Mouse (Mus musculus): ENCODE data around the gene Atp5k. TPM values are rescaled to one million over a fixed set of nuclear protein-coding genes. Genes with fewer than 3 reads are reported as not detected.

Gene Atp5k
- 388 and 486 TPM in 2 replicates for polyA plus RNA-seq (2014; fragmentation: Nextera tagmentation; extraction: Ambion mirVana)

DNA sequence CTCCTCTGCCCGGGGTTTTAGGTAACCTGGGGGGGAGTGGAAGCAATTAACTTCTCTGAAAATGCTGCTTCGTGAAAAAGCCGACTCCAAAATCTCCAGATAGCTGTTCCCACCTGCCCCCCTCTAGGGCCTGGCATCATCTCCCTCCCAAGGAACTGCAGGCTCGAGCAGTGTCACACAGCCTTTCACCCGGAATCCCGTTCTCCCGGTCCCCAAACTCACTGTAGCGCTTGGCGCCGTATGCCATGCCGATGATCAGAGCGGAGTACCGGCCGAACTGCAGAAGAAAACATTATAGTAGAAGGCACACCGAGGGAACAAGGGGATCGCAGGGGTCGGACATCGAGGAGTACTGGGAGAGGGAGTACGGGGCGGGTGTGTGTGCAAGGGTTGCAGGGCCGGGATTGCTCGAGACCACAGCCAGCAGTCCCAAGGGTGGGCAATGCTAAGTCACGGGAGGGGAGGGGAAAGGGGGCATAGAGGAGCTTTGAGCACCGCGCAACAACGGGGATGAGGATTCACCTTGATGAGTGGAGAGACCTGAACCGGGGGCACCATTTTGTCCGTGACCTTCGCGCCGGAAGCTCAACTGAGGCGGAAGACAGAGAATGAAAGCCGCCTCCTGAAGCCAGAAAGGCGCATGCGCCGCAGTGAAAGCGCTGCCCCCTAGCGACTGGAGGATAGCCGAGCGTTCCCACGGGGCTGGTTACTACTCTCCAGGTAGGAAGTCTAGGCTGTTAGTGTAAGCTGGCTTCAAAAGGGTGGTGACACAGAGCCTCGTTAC is at the start of gene Atp5k:
TSS of gene Atp5k (minus strand) at position 645 of the 784 bp plus-strand sequence.
- WGBS = under 1% methylated on average over 42 of the region's 42 CpGs
- Histone ChIP-seq H3K9me3 (ENCODE audit: control insufficient read depth, low read length) (no peaks in the 10 kb centered on the region), H3K27ac (replicated peaks; ENCODE audit: low read depth, low read length) (no peak within 1 kb of the TSS), H3K27me3 (replicated peaks; ENCODE audit: control insufficient read depth, insufficient read depth, low read length) (no peaks in the 10 kb centered on the region), H3K9ac (ENCODE audit: low read depth, low read length) (peak within 1 kb of the TSS; percentile 91), H3K4me1 (ENCODE audit: control insufficient read depth, insufficient read depth, low read length) (peaks cover 9% of the 10 kb centered on the region; the same call in 1 of the 2 replicates), H3K36me3 (ENCODE audit: control insufficient read depth, insufficient read depth, low read length) (peaks cover 37% of the 10 kb centered on the region), H3K4me3 (ENCODE audit: low read depth, low read length) (peak within 1 kb of the TSS; percentile 92), H3K4me2 (ENCODE audit: low read depth, low read length) (peak within 1 kb of the TSS; percentile 80)
- DNase-seq (ENCODE audit: low spot score) = peak; percentile 95
- ATAC-seq (ENCODE audit: low read depth) = peak; percentile 91

DNA sequence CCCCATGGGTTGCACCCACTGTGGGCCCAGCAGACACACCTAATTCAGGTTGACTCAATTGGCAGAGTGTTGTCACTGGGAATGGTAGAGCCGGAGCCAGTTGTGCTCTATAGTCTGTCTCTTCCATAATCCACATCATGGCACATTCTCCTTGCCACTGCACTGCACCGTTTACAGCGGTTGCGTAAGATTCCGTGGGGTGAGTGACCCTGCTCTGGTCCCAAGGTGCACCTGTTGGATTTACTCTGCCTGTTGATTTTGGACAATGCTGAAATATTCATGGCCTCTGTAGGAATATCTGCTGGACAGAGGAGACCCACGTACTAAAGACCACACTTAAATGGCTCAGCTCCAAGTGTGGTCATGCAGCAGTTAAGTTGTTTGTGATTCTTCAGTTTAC is 48.8 kb upstream of the Atp5k start:
- H3K4me3 ChIP-seq (ENCODE audit: low read depth, low read length) = no peak overlapping the region
- H3K9ac ChIP-seq (ENCODE audit: low read depth, low read length) = no peak overlapping the region
- H3K4me2 ChIP-seq (ENCODE audit: low read depth, low read length) = no peak overlapping the region
- H3K36me3 ChIP-seq (ENCODE audit: control insufficient read depth, insufficient read depth, low read length) = peaks cover 71% of the 10 kb centered on the region
- H3K9me3 ChIP-seq (ENCODE audit: control insufficient read depth, low read length) = no peaks in the 10 kb centered on the region
- no peaks in the 10 kb centered on the region for H3K4me1 ChIP-seq (ENCODE audit: control insufficient read depth, insufficient read depth, low read length)
- H3K27me3 ChIP-seq (replicated peaks; ENCODE audit: control insufficient read depth, insufficient read depth, low read length) = no peaks in the 10 kb centered on the region
- 94% methylated on average over 6 of the region's 6 CpGs for WGBS
- ATAC-seq (ENCODE audit: low read depth) = no peak
- no peak overlapping the region for H3K27ac ChIP-seq (replicated peaks; ENCODE audit: low read depth, low read length)
- DNase-seq (ENCODE audit: low spot score) = no peak

DNA sequence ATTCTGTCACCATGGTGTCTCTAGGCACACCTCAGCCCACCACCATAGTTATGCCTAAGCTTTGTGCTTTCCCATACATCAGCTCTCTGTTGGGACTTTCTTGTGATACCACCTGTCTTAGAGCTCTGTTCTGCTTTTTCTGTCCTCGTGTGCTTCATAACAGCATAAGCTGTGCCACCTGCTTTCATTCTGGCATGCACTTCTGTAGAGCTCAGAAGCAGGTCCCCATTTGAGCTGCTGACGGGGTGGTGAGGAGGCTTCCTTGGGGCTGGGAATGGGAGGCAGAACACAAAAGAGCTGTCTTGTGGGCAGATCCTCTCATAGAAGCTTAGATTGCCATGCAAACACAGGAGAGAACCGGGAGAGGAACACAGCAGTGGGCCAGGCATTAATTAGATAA is 41.7 kb upstream of the Atp5k start:
- no peaks in the 10 kb centered on the region for H3K27me3 ChIP-seq (replicated peaks; ENCODE audit: control insufficient read depth, insufficient read depth, low read length)
- no peak overlapping the region for H3K9ac ChIP-seq (ENCODE audit: low read depth, low read length)
- no peak overlapping the region for H3K4me3 ChIP-seq (ENCODE audit: low read depth, low read length)
- 86% methylated on average over 3 of the region's 3 CpGs for WGBS
- H3K4me2 ChIP-seq (ENCODE audit: low read depth, low read length) = no peak overlapping the region
- no peak overlapping the region for H3K27ac ChIP-seq (replicated peaks; ENCODE audit: low read depth, low read length)
- H3K9me3 ChIP-seq (ENCODE audit: control insufficient read depth, low read length) = no peaks in the 10 kb centered on the region
- DNase-seq (ENCODE audit: low spot score) (no peak), ATAC-seq (ENCODE audit: low read depth) (no peak)
- H3K36me3 ChIP-seq (ENCODE audit: control insufficient read depth, insufficient read depth, low read length) = peaks cover 84% of the 10 kb centered on the region
- H3K4me1 ChIP-seq (ENCODE audit: control insufficient read depth, insufficient read depth, low read length) = no peaks in the 10 kb centered on the region

DNA sequence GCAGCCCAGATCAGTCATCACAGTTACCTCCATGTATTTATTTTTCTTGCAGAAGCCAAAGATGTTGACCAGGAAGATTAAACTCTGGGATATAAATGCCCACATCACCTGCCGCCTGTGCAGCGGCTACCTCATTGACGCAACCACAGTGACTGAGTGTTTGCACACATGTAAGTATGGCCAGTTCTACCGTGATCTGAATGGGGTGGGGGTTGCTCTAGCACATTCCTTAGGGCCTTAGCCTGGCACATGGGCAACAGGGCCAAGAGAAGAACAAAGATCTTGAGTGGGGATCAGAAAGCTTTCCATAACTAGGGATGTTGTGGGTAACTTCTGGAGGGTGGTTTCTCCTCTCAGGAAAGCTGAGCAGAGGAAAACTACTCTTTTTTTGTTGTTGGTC is 39.5 kb upstream of the Atp5k start:
- DNase-seq (ENCODE audit: low spot score) (no peak), ATAC-seq (ENCODE audit: low read depth) (no peak)
- Histone ChIP-seq H3K4me3 (ENCODE audit: low read depth, low read length) (no peak overlapping the region), H3K27ac (replicated peaks; ENCODE audit: low read depth, low read length) (no peak overlapping the region), H3K9me3 (ENCODE audit: control insufficient read depth, low read length) (no peaks in the 10 kb centered on the region), H3K9ac (ENCODE audit: low read depth, low read length) (no peak overlapping the region), H3K36me3 (ENCODE audit: control insufficient read depth, insufficient read depth, low read length) (peaks cover 68% of the 10 kb centered on the region), H3K4me1 (ENCODE audit: control insufficient read depth, insufficient read depth, low read length) (no peaks in the 10 kb centered on the region), H3K4me2 (ENCODE audit: low read depth, low read length) (no peak overlapping the region), H3K27me3 (replicated peaks; ENCODE audit: control insufficient read depth, insufficient read depth, low read length) (no peaks in the 10 kb centered on the region)
- 83% methylated on average over 4 of the region's 4 CpGs for WGBS

DNA sequence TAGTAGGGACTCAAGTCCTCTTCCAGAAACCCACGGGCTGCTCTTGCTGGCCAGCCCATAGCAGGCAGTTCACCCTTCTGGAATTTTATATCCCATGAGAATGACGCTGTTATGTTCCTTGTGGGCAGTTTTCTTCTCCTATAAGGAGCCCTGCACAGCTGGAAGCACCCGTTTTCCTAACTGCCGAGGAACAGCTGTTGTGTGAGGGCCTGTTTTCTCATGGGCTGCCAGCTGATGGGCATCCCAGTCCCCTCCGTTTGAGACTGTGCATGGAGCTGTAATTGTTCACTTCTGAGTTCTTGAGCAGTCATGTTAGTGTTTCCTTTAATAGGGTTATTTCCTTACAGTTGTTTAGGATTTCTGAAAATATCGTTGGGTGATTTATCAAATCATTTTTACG is 35.4 kb upstream of the Atp5k start:
- Histone ChIP-seq H3K9ac (ENCODE audit: low read depth, low read length) (no peak overlapping the region), H3K27ac (replicated peaks; ENCODE audit: low read depth, low read length) (no peak overlapping the region), H3K36me3 (ENCODE audit: control insufficient read depth, insufficient read depth, low read length) (peaks cover 44% of the 10 kb centered on the region), H3K4me3 (ENCODE audit: low read depth, low read length) (no peak overlapping the region), H3K27me3 (replicated peaks; ENCODE audit: control insufficient read depth, insufficient read depth, low read length) (no peaks in the 10 kb centered on the region), H3K4me1 (ENCODE audit: control insufficient read depth, insufficient read depth, low read length) (no peaks in the 10 kb centered on the region), H3K4me2 (ENCODE audit: low read depth, low read length) (no peak overlapping the region), H3K9me3 (ENCODE audit: control insufficient read depth, low read length) (no peaks in the 10 kb centered on the region)
- peak; percentile 13 for DNase-seq (ENCODE audit: low spot score)
- ATAC-seq (ENCODE audit: low read depth) = peak; percentile 47; the same call in 1 of the 2 replicates
- WGBS = 81% methylated on average over 7 of the region's 7 CpGs

DNA sequence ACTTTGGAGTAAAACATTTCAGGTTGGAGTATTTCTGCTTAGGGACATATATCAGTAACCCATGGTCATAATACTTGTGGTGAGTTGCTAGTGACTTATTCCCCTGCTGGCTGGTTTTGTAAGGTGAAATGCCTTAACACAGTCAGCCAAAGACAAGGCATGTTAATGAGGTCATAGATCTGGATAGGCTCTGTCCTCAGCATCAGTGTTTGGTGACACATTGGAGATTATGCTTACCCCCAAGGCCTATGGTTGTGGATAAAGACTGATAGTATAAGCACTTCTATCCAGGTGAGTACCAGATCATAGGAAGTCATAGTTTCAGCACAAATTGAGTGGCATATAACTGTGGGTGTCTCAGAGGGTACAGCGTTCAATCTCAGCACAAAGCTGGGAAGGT is 32.4 kb upstream of the Atp5k start:
- 86% methylated on average over 1 of the region's 1 CpGs for WGBS
- Histone ChIP-seq H3K27me3 (replicated peaks; ENCODE audit: control insufficient read depth, insufficient read depth, low read length) (no peaks in the 10 kb centered on the region), H3K4me2 (ENCODE audit: low read depth, low read length) (no peak overlapping the region), H3K9ac (ENCODE audit: low read depth, low read length) (no peak overlapping the region), H3K27ac (replicated peaks; ENCODE audit: low read depth, low read length) (no peak overlapping the region), H3K4me1 (ENCODE audit: control insufficient read depth, insufficient read depth, low read length) (peaks cover 21% of the 10 kb centered on the region), H3K4me3 (ENCODE audit: low read depth, low read length) (no peak overlapping the region), H3K36me3 (ENCODE audit: control insufficient read depth, insufficient read depth, low read length) (0 out of 2 replicates have a peak, but pooled peaks cover 17% of the 10 kb centered on the region), H3K9me3 (ENCODE audit: control insufficient read depth, low read length) (no peaks in the 10 kb centered on the region)
- DNase-seq (ENCODE audit: low spot score) (no peak), ATAC-seq (ENCODE audit: low read depth) (no peak)

DNA sequence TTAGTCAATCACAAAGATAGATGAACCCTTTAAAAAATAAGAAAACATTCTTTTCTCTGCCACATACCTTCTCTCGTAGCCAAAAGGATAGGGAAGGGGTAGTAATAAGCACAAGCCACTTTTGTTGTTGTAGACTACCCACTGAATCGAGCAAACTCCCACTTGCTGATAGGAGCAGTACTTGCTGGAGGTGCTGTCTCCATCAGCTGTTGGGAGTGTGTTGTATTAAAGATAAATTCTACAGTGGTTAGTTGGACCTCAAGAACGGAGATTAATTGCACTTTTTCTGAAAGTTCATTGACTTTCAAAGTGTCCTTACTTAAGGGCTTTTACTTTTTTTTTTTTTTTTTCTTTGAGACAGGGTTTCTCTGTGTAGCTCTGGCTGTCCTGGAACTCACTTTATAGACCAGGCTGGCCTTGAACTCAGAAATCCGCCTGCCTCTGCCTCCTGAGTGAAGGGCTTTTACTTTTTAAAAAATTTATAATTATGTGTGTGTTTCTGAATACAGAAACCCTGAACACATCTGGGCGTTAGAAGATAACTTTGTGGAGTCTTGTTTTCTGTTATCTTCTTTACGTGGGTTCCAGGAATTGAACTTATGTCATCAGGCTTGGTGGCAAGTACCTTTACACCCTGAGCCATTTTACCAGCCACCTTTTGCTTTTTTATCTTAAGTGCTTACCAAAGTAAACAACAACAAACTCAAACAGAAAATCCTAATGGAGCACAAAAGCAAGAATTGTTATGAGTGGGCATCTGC is 31.1 kb upstream of the Atp5k start:
- Histone ChIP-seq H3K9ac (ENCODE audit: low read depth, low read length) (no peak overlapping the region), H3K4me3 (ENCODE audit: low read depth, low read length) (no peak overlapping the region), H3K27ac (replicated peaks; ENCODE audit: low read depth, low read length) (no peak overlapping the region), H3K4me2 (ENCODE audit: low read depth, low read length) (no peak overlapping the region), H3K9me3 (ENCODE audit: control insufficient read depth, low read length) (no peaks in the 10 kb centered on the region), H3K36me3 (ENCODE audit: control insufficient read depth, insufficient read depth, low read length) (0 out of 2 replicates have a peak, but pooled peaks cover 17% of the 10 kb centered on the region), H3K27me3 (replicated peaks; ENCODE audit: control insufficient read depth, insufficient read depth, low read length) (no peaks in the 10 kb centered on the region), H3K4me1 (ENCODE audit: control insufficient read depth, insufficient read depth, low read length) (peaks cover 21% of the 10 kb centered on the region)
- DNase-seq (ENCODE audit: low spot score) (no peak), ATAC-seq (ENCODE audit: low read depth) (no peak)
- WGBS = 90% methylated on average over 6 of the region's 6 CpGs

DNA sequence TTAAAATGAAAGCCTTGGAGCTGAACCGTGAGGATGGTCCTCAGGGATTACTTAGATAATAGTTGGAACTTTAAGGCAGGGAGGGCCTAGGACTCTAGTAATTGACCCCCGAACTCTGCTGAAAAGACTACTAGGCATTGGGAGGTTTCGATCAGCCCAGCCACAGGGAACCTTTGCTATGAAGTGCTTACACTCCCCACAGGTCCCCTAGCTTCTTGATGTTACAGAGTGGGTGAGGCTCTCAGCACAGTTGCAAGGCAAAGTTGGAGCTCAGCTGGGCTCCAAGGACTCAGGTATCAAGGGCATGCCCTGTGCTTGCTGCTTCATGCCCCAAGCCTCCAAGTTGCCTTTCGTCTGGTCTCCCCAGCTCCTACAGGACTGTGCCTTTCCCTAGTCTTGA is 28.2 kb upstream of the Atp5k start:
- ATAC-seq (ENCODE audit: low read depth) = no peak
- 0 out of 2 replicates have a peak, but pooled peaks cover 17% of the 10 kb centered on the region for H3K36me3 ChIP-seq (ENCODE audit: control insufficient read depth, insufficient read depth, low read length)
- H3K9me3 ChIP-seq (ENCODE audit: control insufficient read depth, low read length) = no peaks in the 10 kb centered on the region
- DNase-seq (ENCODE audit: low spot score) = no peak
- H3K9ac ChIP-seq (ENCODE audit: low read depth, low read length) = peak overlapping the region; percentile 99
- WGBS = 39% methylated on average over 4 of the region's 4 CpGs
- peak overlapping the region; percentile 52 for H3K27ac ChIP-seq (replicated peaks; ENCODE audit: low read depth, low read length)
- H3K4me2 ChIP-seq (ENCODE audit: low read depth, low read length) = peak overlapping the region; percentile 100
- peak overlapping the region; percentile 70 for H3K4me3 ChIP-seq (ENCODE audit: low read depth, low read length)
- H3K4me1 ChIP-seq (ENCODE audit: control insufficient read depth, insufficient read depth, low read length) = peaks cover 21% of the 10 kb centered on the region
- H3K27me3 ChIP-seq (replicated peaks; ENCODE audit: control insufficient read depth, insufficient read depth, low read length) = 0 out of 2 replicates have a peak, but pooled peaks cover 3% of the 10 kb centered on the region
